Mouse (Mus musculus) layer of hippocampus, adult 9-10 months (tissue): ENCODE measurements at regions not wholly inside any gene's neighbourhood (a gene's known extent, or its start where the extent isn't known, plus 50 kb on each side); places are given as distances from the start of the nearest gene placed in this dataset.

Source experiments
- DNase-seq: peaks from one replicate; pipeline ENCODE4 v3.0.0; 2022; ENCODE audit warnings: low spot score

DNA sequence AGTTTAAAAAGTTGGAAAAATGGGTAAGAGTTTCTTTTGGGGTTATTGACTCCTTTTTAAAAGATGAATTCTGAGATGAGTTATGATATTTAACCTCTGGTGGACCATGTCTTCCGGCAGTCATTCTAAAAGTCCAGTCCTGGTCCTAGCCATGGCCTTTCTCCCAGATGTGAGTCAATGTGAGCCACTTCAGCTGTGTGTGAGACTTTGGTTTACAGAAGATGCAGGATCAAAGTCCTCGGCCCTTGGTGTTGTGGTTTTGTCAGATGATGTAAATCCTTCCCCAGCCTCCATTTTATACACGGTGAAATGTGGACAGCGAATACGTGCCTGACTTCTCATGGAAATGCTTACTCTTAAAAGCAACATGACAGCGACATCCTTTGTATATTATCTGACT lies 287.0 kb upstream of the Tmem132c start:
- DNase-seq = no peak

DNA sequence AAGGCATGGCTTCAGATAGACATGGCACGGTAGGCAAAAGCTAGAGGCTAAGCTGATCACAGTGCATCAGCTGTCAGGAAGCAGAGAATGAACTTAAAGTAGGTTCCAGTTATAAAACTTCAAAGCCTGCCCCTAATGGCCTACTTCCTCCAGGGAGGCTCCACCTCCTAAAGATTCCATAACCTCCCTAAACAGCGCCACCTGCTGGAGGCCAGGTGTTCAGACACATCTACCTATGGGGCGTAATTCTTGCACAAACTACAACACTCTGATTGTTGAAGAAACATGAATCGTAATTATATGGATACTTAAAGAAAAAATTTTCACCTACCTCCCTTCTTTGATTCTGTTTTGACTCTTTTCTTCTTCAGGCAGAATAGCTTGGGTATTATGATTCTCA lies 277.0 kb upstream of the Tmem132c start:
- no peak for DNase-seq

DNA sequence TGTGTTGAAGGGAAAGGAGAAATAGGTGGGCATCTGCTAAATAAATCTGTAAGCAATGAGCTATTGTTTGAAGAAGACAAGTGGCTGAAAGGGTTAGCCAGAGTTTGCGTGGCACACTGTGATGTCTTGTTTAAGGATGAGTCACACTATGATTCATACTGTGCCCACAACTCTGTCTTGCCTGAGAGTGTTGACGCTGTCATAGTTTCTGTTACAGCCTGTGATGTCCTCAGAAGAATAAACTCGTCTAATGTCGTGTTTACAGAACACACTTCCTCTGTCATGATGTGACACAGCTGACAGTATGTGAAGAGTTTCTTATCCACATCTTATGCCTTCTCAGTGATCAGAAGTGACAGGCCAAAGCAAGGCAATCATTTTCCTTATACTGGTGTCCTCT lies 274.5 kb upstream of the Tmem132c start:
- no peak for DNase-seq

DNA sequence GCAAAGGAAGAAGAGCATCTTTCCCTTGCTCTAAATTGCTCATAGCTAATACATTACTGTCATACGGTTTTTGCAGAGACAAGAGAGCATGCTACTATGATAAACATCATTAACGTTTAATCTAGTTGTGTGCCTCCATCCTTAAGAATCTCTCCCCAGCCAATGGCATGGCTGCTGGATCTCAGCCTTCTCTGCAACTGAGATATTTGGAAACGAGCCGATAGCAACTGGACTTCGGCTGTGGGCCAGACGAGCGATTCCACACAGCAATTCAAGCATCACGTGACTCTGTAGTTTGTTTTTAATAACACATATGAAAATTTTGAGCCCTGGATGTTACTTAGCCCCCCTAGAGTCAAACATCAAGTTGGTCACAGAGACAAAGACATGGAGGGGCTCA lies 272.2 kb upstream of the Tmem132c start:
- no peak for DNase-seq

DNA sequence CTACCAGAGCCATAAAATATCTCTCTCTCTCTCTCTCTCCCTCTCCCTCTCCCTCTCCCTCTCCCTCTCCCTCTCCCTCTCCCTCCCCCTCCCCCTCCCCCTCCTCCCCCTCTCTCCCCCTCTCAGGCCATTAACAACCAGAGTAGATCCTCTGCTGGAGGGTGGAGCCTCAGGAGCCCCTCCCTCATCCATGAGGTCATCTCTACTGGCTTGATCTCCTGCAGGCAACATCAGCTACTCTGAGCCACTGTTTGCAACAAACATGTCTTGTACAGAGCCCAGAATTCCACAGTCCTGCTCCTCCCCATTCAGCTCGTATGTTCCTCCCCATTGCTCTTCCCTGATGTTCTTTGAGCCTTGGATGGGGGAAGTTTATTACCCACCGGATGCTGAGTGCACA lies 270.3 kb upstream of the Tmem132c start:
- DNase-seq = no peak

DNA sequence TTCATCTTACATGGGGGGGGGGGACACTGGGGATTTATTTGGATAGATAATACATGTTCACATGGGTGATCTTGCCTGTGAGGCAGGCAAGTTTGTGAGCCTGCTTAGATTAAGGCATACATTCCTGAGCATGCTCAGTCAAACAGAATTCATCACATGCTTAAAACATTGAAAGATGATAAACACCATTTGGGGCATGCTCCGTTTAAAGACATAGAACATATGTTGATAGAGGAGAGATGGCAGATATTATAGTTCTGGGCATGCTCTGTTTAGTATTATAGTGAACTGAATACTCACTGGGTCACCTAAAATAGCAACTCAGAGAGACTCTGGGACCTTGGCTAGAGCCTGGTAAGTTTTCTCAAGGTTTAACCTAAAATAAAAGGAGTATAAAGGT lies 269.6 kb upstream of the Tmem132c start:
- DNase-seq = no peak

DNA sequence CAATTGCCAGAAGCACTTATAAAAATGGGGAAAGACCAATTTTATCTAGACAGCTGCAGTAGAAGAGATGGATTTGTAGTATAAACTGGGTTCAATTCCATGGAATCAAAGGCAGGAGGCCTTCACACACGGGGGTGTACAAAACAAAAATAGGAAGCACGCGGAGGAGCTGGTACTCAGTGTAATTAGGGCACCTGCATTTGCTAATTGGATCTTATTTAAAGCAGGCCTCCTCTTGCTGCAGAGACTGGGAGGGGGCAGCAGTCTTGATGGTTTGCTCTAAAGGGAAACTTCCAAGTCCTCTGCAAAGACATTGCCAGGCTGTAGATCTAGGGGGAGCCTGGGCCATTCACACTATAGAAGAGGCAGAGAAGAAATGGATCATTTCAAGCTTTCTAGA lies 268.2 kb upstream of the Tmem132c start:
- no peak for DNase-seq

DNA sequence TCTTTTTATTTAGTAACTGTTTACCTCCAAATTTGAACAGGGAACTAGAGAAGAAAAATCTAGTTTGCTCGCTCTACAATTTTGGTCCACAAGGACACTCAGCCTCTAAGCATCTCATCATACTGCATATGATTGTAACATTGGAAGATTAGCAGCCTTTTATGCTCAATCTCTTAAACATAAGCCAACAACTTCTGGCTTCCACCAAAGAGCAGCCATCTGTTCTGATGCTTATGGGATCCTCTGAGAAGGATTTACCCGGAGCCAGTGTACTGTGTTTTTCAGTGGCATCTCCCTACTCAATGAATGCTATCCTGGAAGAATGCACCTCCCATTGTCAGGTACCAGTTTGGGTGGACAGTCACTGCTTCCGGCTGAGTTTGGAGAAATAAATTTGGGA lies 267.0 kb upstream of the Tmem132c start:
- no peak for DNase-seq

DNA sequence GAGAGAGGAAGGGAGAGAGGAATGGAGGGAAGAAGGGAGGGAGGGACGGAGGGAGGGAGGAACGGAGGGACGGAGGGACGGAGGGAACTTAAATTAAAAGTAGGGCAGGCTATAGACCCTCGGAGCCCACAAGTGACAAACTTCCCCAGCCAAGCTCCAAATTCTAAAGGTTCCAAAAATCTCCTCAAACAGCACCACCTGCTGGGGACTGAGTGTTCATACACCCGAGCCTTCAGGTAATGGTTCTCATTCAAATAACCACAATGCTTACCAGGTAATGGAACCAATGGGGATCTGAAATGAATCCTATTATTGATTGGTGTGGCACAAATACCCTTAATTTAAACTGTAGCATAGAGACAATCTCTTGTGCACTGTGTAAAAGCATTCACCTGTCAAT lies 246.0 kb upstream of the Tmem132c start:
- DNase-seq = no peak

DNA sequence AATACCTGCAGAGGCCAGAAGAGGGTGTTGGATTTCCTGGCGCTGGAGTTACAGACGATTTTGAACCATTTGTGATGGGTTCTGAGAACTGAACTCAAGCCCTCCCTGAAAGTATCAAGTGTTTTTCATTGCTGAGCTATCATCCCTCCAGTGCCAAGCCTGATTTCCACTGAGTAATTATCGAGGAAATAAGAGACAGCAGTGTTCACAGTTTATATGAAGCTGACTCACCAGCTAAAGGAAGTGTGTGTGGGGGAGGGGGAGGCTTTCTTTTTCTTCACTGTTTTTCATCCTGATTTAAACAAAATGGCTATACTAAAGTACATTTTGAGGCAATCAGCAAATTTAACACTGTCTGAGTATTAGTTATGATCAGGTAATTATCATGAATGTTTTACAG lies 227.4 kb upstream of the Tmem132c start:
- no peak for DNase-seq

DNA sequence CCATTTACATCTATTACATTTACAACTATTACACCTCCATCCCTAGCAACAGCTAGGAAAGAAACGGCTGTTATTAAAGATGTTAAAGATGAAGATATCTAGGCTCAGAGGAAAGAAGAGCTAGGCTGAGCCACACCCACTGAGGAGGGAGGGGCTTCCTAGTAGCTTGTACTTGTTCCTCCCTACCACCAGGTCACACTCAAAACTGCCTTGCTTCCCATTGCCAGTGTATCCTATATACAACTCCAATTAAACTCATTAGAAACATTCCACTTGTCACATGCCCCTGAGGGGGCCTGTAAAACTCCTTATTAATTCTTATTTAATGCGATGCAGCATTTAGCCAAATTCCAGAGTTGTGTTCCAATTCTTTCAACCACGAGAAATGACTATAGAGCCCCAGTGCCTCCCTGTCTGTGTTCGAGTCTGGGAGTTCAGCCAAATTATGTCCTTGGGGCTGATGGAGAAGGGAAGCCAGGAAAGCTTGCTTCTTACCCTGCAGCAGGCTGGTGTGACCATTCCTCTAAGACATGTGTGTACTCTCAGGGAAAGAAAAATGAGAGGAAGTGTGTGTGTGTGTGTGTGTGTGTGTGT lies 225.0 kb upstream of the Tmem132c start:
- DNase-seq = no peak

DNA sequence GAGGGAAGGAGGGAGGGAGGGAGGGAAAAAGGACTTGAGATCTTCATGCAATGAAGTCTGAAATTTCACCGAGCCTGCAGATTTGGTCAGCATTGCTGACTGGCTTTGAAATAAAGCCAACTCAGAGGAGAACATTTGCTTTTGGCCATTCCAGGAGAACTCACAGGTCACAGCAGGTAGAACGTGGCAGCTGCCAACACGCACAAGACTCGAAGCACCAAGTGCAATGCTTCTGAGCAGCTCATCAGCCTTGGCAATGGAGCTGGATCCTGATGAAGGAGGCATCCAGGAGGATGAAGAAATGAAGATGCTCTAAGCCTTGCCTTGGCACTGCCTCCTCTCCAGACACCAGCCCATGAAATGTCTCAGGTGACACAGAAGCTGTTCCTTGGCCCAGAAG lies 223.6 kb upstream of the Tmem132c start:
- no peak for DNase-seq

DNA sequence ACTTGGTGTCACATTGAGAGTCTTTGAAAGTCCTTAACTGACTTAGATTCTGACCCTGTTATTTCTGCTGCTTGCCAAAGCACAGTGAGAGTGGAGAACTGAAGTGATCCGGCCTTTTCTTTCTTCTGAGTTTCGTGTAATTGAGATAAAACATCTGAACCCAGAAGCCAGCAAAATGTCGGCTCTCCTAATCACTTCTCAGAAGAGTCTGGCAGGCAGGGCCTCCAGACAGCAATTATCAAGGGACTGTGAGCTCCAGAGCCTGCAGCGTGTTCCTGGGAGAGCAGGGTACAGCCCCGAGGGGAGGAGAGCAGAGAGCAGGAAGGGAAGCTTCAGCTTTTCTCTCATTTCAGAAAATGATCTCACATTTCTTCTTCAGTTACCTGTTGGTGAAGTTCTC lies 205.1 kb upstream of the Tmem132c start:
- no peak for DNase-seq

DNA sequence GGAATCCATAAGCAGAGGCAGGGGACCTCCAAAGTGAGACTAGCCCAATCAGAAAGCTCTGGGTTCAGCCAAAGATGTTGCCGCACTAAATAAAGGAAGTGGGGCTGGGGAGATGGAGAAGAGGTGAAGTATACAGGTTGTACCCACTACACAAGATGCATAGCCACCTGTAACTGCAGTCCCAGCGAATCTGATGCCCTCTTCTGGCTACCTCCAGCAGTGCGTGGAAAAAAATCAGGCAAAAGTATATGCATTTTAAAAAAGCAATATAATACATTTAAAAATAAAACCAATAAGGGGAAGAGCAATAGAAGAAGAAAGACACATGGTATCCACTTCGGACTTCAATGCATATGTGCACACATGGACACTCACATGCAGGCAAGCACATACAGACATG lies 183.8 kb upstream of the Tmem132c start:
- DNase-seq = no peak

DNA sequence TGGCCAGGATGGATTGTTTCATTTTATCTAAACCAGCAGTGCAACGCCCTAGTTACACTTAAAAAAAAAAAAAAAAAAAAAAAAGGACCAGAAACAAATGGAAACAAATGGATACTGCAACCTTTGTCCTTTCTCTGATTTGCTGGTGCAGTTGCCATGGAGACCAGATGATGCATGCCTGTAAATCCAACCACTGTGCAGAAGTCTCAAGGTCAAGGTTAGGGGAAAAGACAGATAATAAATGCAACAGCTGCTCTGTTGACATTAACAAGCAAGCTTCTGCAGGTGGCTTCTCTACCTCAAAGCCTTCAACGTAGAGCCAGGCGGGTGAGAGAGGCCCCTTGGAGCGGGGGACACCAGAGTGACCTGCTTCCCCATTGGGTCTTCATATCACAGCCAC lies 167.3 kb upstream of the Tmem132c start:
- DNase-seq = no peak
